Mouse (Mus musculus): ENCODE measurements at regions not wholly inside any gene's neighbourhood (a gene's known extent, or its start where the extent isn't known, plus 50 kb on each side); places are given as distances from the start of the nearest gene placed in this dataset.

DNA sequence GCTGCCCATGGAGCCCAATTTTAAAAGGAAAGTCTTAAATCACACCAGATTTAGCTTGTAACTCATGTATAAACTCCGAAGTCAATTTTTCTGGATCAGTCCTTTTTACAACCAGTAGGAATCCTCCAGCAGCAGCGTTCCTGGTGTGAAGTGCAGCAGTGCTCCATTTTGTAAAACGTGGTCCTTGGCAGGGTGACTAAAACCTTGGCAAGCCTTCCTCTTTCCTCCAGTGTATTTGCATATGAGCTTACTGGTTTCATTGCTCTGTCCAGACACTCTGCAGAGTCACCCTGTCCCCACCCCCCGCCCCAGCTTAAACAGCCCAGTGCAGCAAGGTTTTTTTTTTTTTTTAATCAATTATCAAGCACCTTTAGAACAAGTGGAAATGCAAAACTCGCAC lies 180.9 kb upstream of the Tmco5 start:
- no peaks in the 10 kb centered on the region for H3K27me3 ChIP-seq (ENCODE audit: insufficient read depth, low read length)
- H3K4me3 ChIP-seq (replicated peaks; ENCODE audit: low read length) = no peak overlapping the region
- H3K4me1 ChIP-seq (replicated peaks; ENCODE audit: low read depth, low read length) = no peaks in the 10 kb centered on the region
- no peaks in the 10 kb centered on the region for H3K36me3 ChIP-seq (ENCODE audit: insufficient read depth, low read length)
- no peaks in the 10 kb centered on the region for H3K9me3 ChIP-seq (ENCODE audit: low read length)
- TF ChIP-seq NANOG (IDR thresholded peaks at IDR 0.05; ENCODE audit: borderline replicate concordance, low read length) = no peak
- TF ChIP-seq POU5F1 (IDR thresholded peaks at IDR 0.05; ENCODE audit: borderline replicate concordance, low read length) = no peak
- no peak for TF ChIP-seq CTCF (conservative IDR thresholded peaks at IDR 0.05; ENCODE audit: low read length)

DNA sequence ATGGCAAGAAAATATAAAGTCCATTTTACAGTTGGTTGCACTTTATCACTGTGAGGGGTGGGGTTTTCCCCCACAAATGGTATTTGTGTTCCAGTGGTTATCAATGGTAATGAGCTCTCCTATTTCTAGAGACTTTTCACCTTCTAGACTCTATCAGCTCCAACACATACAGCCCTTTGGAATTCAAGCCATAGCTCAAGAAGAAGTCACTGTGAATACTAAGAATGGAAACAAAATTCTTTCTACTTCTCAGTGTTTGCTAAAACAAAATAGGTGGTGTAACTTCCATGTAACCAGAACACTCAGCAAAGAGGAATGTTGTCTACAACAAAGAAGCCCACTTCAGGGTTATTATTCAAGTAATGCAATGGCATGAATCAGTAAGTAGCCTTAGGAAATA lies 173.8 kb upstream of the Tmco5 start:
- no peak overlapping the region for H3K4me3 ChIP-seq (replicated peaks; ENCODE audit: low read length)
- H3K4me1 ChIP-seq (replicated peaks; ENCODE audit: low read depth, low read length) = no peaks in the 10 kb centered on the region
- H3K9me3 ChIP-seq (ENCODE audit: low read length) = no peaks in the 10 kb centered on the region
- no peaks in the 10 kb centered on the region for H3K27me3 ChIP-seq (ENCODE audit: insufficient read depth, low read length)
- TF ChIP-seq NANOG (IDR thresholded peaks at IDR 0.05; ENCODE audit: borderline replicate concordance, low read length) (no peak), POU5F1 (IDR thresholded peaks at IDR 0.05; ENCODE audit: borderline replicate concordance, low read length) (no peak), CTCF (conservative IDR thresholded peaks at IDR 0.05; ENCODE audit: low read length) (no peak)
- H3K36me3 ChIP-seq (ENCODE audit: insufficient read depth, low read length) = no peaks in the 10 kb centered on the region

DNA sequence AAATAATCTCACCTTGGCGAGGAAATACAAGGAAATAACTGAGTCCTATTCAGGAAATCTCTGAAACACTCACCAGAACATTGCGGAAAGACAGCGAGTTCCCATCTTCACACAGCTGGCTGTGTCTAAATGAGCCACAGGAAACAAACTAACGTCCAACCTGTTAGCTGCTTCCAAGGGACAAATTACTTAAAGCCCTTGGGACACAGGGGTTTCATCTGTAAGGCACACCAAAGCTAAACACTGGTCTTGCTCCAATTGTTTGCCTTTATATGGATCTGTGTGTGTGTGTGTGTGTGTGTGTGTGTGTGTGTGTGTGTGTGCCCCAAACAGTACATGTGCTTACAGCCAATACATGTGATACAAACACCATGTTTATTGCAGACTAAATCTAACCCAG lies 168.9 kb upstream of the Tmco5 start:
- no peaks in the 10 kb centered on the region for H3K4me1 ChIP-seq (replicated peaks; ENCODE audit: low read depth, low read length)
- TF ChIP-seq NANOG (IDR thresholded peaks at IDR 0.05; ENCODE audit: borderline replicate concordance, low read length) (no peak), CTCF (conservative IDR thresholded peaks at IDR 0.05; ENCODE audit: low read length) (no peak), POU5F1 (IDR thresholded peaks at IDR 0.05; ENCODE audit: borderline replicate concordance, low read length) (no peak)

DNA sequence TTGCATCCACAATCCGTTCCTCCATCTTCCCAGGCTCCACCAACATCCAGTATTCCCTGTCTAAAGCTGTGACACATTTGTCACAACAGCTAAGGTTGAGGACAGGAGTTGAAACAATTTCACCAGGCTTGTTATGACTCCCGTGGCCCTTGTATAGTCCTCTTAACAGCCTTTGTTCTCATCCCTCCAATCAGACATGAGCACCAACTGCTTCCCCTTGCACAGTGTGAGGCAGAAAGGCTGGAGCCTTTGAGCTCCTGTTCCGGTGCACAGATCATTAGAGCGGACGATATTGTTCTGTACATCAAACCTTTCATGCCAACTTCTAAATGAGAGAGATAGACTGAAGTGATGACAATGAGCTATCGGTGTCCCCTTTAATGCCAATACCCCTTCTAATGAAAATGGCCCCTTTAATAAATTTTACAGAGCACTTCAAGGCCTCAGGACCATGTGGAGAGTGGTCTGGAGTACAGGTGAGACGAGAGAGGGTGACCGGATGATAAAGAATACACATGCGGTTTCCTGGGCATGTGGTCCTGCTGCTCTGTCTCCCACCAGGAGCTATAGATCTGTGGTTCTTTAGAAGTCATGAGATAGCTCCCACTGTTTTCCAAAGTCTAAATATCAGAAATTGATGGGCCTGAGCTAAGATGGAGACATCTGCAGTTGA lies 161.8 kb upstream of the Tmco5 start:
- Histone ChIP-seq H3K4me1 (replicated peaks; ENCODE audit: low read depth, low read length) (no peaks in the 10 kb centered on the region), H3K4me3 (replicated peaks; ENCODE audit: low read length) (no peak overlapping the region), H3K9me3 (ENCODE audit: low read length) (no peaks in the 10 kb centered on the region), H3K27me3 (ENCODE audit: insufficient read depth, low read length) (no peaks in the 10 kb centered on the region), H3K36me3 (ENCODE audit: insufficient read depth, low read length) (no peaks in the 10 kb centered on the region)
- TF ChIP-seq NANOG (IDR thresholded peaks at IDR 0.05; ENCODE audit: borderline replicate concordance, low read length) = no peak
- TF ChIP-seq CTCF (conservative IDR thresholded peaks at IDR 0.05; ENCODE audit: low read length) = no peak
- TF ChIP-seq POU5F1 (IDR thresholded peaks at IDR 0.05; ENCODE audit: borderline replicate concordance, low read length) = no peak

More for the DNA sequence above, 168.9 kb upstream of the Tmco5 start:
- Histone ChIP-seq H3K4me3 (replicated peaks; ENCODE audit: low read length) (no peak overlapping the region), H3K9me3 (ENCODE audit: low read length) (no peaks in the 10 kb centered on the region), H3K27me3 (ENCODE audit: insufficient read depth, low read length) (no peaks in the 10 kb centered on the region), H3K36me3 (ENCODE audit: insufficient read depth, low read length) (no peaks in the 10 kb centered on the region)

DNA sequence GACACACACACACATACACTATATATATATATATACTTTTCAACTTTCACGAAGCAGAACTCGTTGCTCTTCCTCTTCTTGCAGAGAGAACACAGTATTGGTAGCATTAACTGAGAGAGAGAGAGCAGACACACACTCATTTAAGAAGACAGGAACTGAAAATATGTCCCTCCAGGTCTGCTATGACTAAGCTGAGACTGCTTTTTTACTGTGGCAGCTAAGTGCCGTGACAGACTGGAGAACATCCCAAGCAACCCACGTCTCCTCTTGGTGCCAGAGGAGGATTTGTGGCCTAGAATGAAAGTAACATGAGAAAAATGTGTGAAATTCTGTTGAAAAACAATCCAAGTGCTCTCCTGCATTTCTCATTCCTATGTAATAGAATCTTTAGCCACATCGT lies 159.9 kb upstream of the Tmco5 start:
- TF ChIP-seq CTCF (conservative IDR thresholded peaks at IDR 0.05; ENCODE audit: low read length) (no peak), NANOG (IDR thresholded peaks at IDR 0.05; ENCODE audit: borderline replicate concordance, low read length) (no peak), POU5F1 (IDR thresholded peaks at IDR 0.05; ENCODE audit: borderline replicate concordance, low read length) (no peak)
- Histone ChIP-seq H3K27me3 (ENCODE audit: insufficient read depth, low read length) (no peaks in the 10 kb centered on the region), H3K36me3 (ENCODE audit: insufficient read depth, low read length) (no peaks in the 10 kb centered on the region), H3K4me3 (replicated peaks; ENCODE audit: low read length) (no peak overlapping the region), H3K9me3 (ENCODE audit: low read length) (no peaks in the 10 kb centered on the region), H3K4me1 (replicated peaks; ENCODE audit: low read depth, low read length) (no peaks in the 10 kb centered on the region)

DNA sequence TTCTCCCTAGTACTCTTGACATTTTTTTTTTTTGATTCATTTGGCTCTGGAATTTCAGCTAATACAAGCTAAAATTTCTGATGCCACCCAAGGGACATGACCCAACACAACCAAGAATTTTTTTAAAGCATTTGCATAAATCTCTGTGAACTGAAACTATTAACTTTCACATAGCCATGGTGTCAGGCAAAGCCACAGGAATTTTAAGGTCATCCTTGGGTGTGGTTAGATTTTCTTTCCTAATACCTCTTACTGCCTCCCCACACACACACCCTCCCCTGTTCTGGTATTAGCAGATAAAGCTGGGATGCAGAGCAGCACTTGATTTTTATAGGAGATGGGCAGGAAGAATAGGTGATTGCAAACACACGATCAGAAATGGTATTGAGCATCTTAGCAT lies 150.9 kb upstream of the Tmco5 start:
- Histone ChIP-seq H3K4me1 (replicated peaks; ENCODE audit: low read depth, low read length) (no peaks in the 10 kb centered on the region), H3K27me3 (ENCODE audit: insufficient read depth, low read length) (no peaks in the 10 kb centered on the region), H3K4me3 (replicated peaks; ENCODE audit: low read length) (no peak overlapping the region), H3K9me3 (ENCODE audit: low read length) (no peaks in the 10 kb centered on the region), H3K36me3 (ENCODE audit: insufficient read depth, low read length) (no peaks in the 10 kb centered on the region)
- TF ChIP-seq POU5F1 (IDR thresholded peaks at IDR 0.05; ENCODE audit: borderline replicate concordance, low read length) = no peak
- TF ChIP-seq CTCF (conservative IDR thresholded peaks at IDR 0.05; ENCODE audit: low read length) = no peak
- no peak for TF ChIP-seq NANOG (IDR thresholded peaks at IDR 0.05; ENCODE audit: borderline replicate concordance, low read length)

DNA sequence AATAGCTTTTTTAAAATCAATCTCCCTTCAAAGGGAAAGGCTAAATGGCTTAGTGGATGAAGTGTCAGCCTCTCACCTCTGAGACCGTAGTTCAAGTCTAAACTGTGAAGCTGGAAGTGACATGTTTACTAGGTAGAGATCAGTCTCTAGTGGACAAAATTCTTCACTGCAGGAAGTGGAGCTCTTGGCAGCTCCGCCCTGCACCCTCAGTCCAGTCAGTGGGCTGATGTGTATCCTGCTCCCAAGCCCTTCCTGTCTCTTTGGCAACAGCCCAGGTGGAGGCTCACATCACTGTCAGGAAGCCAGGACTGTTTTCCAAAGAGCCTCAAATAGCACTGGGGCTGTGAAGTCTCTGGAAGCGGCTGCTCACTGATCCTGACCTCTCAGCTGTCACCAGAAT lies 142.8 kb upstream of the Tmco5 start:
- H3K4me1 ChIP-seq (replicated peaks; ENCODE audit: low read depth, low read length) = no peaks in the 10 kb centered on the region
- no peak overlapping the region for H3K4me3 ChIP-seq (replicated peaks; ENCODE audit: low read length)
- TF ChIP-seq NANOG (IDR thresholded peaks at IDR 0.05; ENCODE audit: borderline replicate concordance, low read length) = no peak
- 0 out of 2 replicates have a peak, but pooled peaks have one; percentile 10 for TF ChIP-seq CTCF (conservative IDR thresholded peaks at IDR 0.05; ENCODE audit: low read length)
- H3K36me3 ChIP-seq (ENCODE audit: insufficient read depth, low read length) = no peaks in the 10 kb centered on the region
- no peaks in the 10 kb centered on the region for H3K27me3 ChIP-seq (ENCODE audit: insufficient read depth, low read length)
- H3K9me3 ChIP-seq (ENCODE audit: low read length) = no peaks in the 10 kb centered on the region

DNA sequence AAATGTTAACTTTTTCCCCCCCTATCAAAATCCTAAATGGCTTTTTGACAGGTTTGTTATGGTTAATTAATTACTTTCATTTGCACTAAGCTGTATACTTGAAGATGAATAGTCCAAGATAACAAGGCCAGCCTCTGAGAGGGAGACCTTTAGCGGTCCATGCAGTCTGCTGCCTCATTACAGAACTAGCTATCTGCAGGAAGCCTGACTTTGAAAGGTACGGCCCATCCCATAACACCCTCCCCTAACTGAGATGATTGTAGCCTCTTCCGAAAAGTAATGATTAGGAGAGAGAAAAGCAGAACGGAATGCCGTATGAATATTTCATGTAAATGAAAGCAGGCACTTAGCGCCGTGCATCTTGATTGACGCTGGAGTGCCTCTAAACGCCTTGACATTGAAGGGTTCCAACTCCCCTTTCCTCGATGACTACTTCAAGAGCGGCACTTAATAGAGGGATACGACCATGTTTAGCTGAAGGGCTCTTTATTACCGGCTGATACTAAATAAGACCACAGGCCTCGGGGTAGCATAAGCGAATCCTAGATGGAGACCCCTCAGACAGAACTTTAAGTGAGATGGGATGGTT lies 109.9 kb upstream of the Tmco5 start:
- H3K36me3 ChIP-seq (ENCODE audit: insufficient read depth, low read length) = no peaks in the 10 kb centered on the region
- no peak for TF ChIP-seq NANOG (IDR thresholded peaks at IDR 0.05; ENCODE audit: borderline replicate concordance, low read length)
- TF ChIP-seq CTCF (conservative IDR thresholded peaks at IDR 0.05; ENCODE audit: low read length) = no peak
- TF ChIP-seq POU5F1 (IDR thresholded peaks at IDR 0.05; ENCODE audit: borderline replicate concordance, low read length) = no peak
- no peaks in the 10 kb centered on the region for H3K4me1 ChIP-seq (replicated peaks; ENCODE audit: low read depth, low read length)
- H3K9me3 ChIP-seq (ENCODE audit: low read length) = no peaks in the 10 kb centered on the region
- H3K27me3 ChIP-seq (ENCODE audit: insufficient read depth, low read length) = no peaks in the 10 kb centered on the region
- H3K4me3 ChIP-seq (replicated peaks; ENCODE audit: low read length) = no peak overlapping the region

DNA sequence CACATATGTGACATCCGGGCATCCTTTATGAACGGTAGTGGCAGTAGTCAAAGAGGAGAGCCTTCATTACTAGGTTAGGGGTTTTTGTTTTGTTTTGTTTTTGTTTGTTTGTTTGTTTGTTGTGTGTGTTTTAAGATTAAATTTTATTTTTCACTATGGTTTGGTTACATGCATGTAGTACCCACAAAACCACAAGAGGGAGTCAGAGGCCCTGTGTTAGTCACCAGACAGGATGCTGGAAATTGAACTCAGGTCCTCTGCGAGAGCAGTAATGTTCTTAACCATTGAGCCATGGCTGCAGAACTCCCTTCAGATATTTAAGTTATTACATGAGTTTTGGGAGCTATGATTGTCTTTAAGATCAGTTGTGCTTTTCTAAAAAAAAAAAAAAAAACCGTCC lies 109.3 kb upstream of the Tmco5 start:
- Histone ChIP-seq H3K4me1 (replicated peaks; ENCODE audit: low read depth, low read length) (no peaks in the 10 kb centered on the region), H3K9me3 (ENCODE audit: low read length) (no peaks in the 10 kb centered on the region), H3K4me3 (replicated peaks; ENCODE audit: low read length) (no peak overlapping the region), H3K36me3 (ENCODE audit: insufficient read depth, low read length) (no peaks in the 10 kb centered on the region), H3K27me3 (ENCODE audit: insufficient read depth, low read length) (no peaks in the 10 kb centered on the region)
- peak; percentile 36; the same call in 1 of the 2 replicates for TF ChIP-seq CTCF (conservative IDR thresholded peaks at IDR 0.05; ENCODE audit: low read length)
- TF ChIP-seq POU5F1 (IDR thresholded peaks at IDR 0.05; ENCODE audit: borderline replicate concordance, low read length) = no peak
- TF ChIP-seq NANOG (IDR thresholded peaks at IDR 0.05; ENCODE audit: borderline replicate concordance, low read length) = no peak
